Mouse (Mus musculus): ENCODE measurements around the gene Lsamp.
"Not testable (repeated sequence)": the region's sequence is repeated elsewhere in the genome, so short reads cannot be mapped to it uniquely, and the experiment has no call there.

Gene Lsamp

DNA sequence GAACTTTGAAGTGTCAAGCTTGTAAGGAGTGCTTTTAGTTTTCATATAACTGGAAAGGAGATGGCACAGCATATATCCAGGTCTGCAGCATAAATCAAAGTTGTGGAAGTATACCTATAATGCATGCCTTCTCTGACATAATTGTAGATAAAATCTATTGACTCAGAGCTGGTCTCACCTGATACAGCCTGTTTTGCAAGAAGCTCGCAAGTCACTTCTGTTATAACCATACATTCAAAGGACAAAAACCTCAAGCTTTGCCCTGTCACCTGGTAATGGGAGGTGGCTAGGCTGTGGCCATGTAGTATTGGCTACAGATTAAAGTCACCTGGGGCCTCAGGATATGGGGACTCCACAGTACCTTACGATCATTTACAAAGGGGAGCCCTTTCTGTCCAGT lies 507.4 kb downstream of the Lsamp start:
- no peak for DNase-seq (ENCODE audit: low spot score)

DNA sequence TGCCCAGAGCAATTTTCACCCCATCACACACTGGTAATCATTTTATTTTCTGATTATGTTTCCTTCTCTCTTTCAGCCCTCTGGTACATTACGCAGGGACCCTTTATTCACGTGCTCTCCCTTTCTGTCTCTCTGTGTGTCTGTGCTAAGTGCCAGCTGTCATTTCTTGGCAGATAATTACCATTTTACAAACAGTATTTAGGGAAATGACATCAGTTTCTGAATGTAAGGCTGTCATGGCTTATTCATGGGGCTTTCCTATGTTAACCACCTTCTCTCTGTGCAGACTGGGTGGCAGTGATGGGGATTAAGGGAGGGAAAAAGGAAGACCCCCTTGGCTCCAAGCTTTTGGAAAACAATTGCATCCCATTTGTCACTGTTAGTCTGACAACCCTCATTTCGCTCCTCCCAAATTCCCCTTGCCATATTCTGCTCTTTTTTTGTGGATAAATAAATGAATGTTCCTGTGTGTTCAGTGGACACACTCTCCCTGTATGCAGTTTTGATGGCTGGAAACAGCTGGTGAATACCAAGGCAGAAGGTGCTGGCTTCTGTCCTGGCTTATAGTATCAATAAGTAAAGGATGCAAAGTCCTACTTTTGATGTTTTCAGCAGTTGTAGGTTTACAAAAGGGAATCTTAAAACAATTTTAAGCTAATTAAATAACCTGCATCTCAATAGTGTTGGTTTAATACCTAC lies 520.2 kb downstream of the Lsamp start:
- DNase-seq (ENCODE audit: low spot score): no peak

DNA sequence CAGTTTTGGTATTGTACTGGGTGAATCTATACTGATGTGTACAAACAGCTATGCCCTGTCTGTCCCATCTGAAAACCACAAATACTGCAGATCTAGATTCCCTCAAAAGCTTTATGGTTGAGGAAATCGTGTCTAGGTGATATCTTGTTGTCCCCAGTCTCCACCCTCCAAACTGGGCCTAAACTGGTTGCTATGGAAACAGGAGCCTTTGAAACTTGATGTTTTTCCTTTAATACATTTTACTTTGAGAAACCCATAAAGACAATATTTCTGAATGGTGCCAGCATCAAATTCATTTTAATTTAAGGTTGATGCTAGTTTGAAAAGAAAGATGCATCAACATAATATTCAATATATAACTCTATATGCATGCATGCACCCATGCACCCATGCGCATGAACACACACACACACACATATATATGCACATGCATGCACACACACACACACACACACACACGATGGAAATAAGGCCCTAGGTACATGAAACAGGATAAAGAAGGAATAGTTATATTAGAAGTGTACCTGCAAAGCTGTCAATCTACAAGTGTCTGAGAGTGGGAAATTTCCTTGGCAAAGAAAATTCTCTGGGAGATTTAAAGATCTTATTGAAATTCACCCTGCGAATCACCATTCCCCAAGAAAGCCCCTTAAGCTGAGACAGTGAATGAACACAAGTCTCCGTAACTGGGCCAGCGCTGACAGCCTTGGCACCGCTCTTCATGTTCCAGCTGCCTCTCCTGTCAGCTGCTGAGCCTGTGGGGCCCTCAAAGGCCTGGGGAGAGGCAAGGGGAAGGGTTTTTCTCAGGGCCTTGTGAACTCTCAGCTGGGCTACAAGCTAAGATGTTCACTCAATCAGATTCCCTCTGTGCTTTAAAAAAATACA lies 525.2 kb downstream of the Lsamp start:
- DNase-seq (ENCODE audit: low spot score): no peak

DNA sequence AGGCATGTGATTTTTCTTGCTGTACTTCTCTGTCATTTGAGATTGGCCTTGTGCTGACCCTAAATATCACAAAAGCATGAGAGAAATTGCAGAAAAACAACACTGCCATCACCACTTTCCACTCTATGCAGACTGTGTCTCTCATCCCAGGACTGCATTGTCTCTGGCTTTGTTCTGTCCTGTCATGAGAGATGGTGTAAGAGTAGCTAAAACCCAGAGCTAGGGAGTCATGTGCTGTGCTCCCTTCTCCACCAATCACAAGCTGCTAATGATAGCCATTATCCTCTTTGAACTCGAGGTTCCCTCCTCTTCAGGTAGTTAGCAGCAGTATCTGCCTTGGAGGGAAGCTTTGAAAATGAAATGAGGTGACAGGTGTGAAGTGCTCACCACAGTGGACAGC lies 552.6 kb downstream of the Lsamp start:
- DNase-seq (ENCODE audit: low spot score): no peak

DNA sequence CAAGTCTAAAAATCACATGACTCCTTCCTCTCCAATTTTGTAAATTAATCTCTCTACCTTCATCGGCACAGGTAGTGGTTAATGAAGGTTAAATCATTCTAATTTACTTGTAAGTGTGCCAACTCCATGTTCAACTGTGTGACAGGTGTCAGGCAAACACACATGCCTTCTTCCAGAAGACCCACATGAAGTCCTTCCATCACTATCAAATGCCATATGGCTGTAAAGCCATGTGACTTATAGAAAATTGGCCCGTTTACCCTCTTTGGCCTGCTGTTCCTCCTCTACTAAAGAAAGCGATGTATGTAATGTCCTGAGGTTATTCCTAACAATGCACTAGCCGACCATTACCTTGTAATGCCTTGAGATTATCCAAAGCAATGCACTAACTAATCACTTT lies 565.5 kb downstream of the Lsamp start:
- no peak for DNase-seq (ENCODE audit: low spot score)

DNA sequence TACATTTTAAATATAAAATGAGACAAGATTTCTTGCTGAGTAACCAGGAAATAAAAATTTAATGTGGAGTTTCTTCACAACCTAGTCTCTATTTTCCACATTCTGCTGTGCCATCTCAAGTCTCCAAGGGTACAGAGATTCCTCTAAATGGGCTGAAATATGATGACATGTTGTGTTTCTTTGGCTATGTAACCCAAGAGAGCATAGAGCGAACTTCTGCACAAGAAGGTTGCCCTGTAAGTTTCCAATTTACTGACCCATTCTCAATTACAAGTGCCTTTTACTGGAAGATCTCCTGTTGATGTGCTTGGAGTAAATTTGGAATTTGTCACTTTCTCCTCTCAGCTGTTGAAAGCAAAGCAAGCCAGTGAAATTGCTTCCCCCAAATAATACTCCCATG lies 571.4 kb downstream of the Lsamp start:
- no peak for DNase-seq (ENCODE audit: low spot score)

DNA sequence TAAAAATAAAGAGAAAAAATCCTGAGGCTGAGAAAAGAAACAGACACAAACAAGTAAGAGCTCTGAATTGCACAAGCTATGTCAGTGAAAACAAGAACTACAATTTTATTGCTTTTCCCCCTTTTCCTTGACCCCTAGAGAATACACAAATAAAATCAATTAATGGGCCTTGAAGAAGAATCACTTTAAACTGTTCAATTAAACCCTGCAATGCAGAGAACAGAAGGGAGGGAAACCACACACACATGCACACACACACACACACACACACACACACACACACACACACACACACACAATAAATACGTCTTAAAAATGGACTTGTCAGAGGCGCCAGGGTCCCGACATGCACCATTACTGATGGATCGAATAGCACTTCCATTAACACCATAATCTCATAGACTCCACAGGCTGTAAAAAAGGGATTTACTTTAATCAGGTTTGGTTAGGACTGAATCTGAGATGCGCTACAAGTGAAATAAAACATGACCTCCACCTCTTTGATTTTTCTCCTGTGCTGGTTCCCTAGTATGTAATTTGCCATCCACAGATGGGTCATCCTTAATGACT lies 573.6 kb downstream of the Lsamp start:
- no peak for DNase-seq (ENCODE audit: low spot score)

DNA sequence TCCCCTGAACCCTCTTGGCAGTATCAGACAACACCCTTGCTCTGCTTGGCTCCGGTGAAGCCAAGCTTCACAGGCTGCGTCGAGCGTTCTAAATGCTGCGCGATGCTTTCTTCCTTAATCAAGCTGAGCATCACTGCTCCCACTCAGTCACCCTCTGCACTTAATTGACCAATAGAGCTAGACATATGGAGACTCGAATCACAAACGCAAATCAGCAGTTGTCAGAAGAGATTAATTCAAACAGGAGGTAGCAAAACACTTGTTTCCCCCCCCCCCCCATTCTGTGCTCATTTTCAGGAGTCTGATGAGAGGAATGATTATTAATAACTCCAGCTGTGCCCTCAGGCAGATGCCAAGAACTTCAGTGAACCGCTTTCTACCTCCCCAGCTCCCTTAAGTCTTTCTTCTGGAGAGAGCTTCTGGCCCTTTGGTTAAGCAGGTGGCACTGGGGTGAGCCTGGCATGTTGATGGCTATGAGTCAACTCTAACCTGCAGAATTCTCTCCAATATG lies 583.3 kb downstream of the Lsamp start:
- DNase-seq (ENCODE audit: low spot score): no peak

DNA sequence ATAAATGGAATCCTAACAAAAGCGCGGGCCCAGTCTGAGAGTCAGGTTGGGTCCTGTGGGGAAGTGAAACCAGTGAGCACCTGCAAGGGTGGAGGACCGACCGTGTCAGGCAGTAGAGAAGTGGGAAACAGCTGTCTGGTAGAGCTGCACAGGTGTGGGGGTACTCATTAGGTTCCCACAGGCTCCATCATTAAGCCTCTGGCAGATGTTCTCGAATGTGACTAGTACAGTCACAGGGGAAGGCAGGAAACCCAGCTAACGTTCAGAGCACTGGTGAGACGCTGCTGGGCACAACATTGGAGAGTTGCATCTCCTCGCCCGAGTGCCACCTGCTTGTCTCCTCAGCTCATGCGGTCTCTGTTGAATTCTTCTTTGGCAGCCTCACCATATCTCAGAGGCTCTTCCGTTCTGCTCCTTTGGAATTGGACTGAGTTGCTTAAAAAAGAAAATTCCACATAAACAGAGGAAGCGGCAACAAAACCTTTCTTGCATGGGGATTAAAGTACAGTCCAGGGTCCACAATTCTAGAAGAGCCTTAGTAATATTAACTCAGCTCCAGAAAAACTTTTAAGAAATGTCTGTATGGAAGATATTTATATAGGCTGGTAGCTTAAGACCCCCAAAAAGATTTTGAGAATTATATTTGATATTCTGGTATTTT lies 588.1 kb downstream of the Lsamp start:
- no peak for DNase-seq (ENCODE audit: low spot score)

DNA sequence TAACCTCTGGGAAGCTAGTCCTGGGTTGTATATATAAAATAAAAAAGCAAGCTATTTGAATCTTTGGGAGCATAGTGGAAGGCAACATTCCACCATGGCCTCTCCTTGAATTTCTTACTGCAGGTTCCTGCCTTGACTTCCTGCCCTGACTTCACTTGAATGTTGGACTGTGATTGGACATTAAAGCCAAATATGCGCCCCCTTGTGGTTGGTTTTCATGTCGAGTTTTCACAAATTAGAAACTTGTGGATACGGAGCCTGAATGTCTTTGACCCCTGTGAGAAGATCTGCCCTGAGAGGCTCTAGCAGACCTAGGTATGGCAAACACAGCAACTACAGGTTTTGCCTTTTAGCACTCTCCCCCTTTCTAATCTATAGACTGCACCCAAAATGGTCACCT lies 597.9 kb downstream of the Lsamp start:
- no peak for DNase-seq (ENCODE audit: low spot score)

DNA sequence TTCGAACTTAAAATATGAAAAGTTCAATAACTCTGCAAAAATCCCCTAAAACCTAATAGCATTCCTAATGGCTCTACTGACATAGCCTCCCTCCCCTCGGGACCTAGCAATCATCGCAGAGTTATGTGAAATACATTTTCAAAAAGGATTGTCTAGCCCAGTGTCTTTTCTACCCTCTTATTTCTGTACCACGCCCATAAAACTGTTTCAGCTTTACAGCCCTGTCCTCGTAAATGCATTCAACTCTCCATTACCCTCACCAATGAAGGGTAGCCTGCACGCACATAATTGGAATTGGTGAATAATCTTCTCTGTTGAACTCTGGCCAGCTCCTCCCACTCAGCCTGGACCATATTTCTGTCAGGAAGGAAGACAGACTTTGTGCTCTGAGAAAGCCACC lies 609.0 kb downstream of the Lsamp start:
- DNase-seq (ENCODE audit: low spot score): no peak

DNA sequence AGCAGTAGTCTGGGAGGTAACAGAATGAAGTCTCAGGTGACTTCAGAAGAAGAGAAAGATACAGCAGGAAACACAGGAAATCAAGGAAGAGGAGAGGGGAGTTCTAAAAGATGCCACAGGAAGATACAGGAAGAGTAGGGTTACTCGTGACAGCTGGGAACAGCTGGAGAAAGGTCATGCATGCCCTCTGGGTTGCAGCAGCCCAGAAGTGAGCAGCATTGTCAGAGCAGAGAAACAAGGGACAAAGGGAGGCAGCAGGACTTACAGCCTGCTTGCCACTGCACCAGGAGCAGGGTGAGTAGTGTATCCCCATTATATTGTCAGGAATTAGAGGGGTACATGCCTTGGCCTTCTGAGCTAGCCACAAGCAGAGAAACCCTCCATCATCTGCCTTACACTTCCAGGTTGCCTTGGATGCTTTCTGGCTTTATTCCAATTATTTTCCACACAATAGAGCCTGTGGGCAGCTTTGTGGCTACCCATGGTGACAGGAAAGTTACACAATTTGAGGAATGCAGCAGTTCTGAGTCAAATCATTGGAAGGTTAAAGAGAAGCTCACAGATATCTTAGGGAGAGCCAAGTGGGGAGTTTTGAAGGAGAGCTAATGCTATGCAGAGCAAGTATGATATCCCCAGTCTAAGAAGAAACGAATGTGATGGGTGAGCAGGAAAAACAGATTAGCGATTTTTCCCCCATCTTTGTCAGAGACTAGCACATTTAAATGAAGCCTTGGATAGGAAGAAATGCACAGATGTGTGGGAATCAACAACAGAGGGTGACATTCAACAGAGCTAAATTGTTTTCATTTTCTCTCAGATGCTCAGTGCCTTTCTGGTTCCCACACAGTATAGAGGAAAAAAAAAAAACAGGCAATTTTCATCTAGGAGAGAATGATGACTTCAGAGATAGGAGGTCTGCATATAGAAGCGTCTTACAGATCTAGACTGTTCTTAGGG lies 617.5 kb downstream of the Lsamp start:
- DNase-seq (ENCODE audit: low spot score): no peak

DNA sequence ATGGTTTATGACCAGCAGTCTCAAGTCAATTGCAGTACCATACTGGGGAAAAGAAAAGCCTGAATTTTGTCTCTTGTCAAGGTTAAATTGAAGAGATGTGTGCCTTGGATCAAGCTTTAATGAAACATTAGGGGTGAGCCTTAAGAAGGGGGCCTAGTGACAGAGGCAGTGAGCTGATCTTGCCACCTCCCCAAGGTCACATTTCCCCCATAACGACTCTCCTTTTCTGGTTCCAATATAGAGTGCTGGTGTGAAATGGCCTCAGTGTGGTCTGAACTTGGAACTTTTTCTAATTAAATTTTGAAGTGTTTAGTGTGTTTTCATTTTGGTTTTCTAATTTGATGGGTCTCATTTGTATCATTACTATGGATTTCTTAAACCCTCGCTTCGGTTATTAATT lies 623.3 kb downstream of the Lsamp start:
- DNase-seq (ENCODE audit: low spot score): no peak

DNA sequence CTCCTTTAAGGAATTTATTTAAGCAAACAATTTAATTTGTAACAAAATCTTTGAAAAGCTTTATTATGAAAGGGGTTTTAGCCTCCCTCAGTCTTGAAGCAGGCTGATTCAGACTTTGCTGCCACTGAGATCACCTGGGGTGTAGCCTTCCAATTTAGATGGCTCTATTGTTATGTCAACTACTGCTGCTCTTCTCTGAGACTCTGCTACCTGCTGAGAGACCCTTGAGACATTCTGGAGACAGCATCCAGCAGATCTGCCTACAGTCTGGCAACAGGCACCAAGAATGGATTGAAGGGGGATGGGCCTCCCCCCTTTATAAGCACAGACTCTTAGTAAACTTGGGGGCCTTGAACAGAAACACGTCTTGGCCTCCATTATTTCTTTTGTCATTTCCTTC lies 632.5 kb downstream of the Lsamp start:
- not testable (repeated sequence) for DNase-seq (ENCODE audit: low spot score)

DNA sequence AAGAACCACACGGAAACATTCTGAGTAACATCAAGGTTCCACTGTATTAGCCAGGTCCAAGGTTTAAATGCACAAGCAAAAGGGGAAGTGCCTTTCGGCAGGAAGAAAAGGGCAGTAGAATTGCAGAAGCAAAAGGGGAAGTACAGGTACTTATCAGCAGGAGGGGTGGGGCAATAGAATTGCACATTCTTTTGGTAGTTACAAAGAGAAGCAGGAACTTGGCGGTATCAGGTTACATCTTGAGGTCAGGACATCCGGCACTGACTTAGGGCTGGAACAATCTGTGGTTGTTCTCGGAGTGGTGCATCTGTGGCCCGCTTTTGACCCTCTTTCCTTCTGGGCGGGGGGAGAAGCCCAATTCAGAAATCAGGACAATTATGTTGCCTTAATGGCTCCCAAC lies 636.9 kb downstream of the Lsamp start:
- DNase-seq (ENCODE audit: low spot score): not testable (repeated sequence)

DNA sequence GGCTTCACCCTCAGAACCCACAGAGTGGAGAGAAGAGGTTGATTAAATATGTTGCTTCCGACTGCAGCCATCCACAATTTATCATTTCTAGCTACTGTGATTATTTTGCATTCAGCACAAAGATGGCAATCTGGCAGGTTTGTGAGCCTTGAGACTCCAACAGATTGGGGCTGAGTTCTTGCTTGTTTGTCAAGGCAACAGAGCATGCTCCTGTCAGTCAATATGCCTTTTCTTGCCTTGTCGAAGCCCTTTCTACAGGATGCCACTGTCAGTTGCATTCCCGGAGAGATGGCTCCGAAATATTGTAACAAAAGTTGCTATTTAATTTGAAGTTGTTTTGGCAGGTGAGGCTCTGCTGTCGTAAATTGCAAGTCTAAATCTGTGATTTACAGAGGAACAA lies 643.0 kb downstream of the Lsamp start:
- no peak for DNase-seq (ENCODE audit: low spot score)

DNA sequence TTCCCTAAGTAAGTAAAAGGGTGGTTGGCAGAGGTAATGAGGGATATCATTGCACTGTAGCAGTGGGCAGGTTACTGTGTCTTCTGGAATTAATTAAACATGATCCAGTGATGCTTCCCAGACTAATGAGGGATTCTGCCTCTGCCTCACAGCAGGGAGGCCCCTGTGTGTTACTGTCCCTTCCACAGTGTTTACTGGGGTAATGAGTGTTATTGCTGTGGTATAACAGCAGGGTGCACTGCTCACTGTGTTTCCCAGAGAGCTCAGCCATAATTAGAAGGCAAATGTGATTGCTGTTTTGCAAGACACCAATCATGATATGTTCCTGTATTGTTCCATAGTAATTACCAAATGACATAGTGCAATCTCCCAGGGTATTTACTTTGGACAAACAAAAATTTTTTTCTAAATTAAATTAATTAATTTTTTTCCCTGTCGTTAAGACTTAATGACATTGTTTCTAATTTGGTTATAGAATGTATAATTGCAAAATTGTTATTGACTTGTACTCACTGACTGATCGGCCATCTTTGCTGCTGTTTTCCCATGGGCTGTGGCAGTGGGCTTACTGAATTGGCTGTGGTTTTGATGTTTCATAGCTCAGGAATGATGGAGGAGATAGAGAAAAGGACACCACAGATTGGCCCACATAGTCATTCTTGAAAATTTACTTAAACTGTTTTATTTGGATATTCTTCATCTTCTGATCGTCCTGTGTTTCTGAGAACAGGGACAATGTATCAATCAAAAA lies 655.6 kb downstream of the Lsamp start:
- no peak for DNase-seq (ENCODE audit: low spot score)

DNA sequence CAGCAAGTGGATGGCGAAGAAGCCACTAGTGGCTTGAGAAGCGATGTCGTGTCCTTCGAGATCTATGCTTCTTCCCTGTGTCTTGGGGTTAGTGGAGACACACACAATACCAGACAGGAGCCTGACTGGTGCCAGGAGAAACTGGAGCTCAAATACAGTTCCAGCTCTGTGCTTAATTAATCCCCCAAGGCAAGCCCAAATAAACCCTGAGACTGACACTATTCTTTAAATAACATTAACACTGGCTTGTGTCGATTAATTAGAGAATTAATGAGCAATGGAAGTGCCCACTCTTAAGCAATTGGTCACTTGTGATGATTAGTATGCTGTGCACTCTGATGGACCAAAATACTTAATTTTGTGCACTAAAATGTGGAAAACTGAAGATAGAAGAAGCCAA lies 668.6 kb downstream of the Lsamp start:
- DNase-seq (ENCODE audit: low spot score): no peak

DNA sequence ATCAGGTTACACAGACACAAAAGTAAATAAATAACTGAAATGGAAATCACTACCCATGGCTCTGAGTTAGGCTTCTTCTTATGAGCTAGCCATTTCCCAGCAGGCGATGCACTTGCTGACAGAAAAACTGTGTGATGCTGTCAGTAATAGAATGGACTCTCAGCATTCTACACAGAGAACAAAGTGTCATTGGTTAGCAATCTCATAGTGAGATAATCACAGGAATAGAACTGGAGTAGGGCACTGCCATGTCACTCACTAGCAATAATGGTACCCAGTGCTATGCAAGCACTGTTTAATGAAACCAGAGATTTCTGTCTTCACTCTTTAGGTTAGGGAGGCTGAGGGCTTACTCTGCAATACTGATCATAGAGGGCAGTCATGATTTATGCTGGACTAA lies 669.3 kb downstream of the Lsamp start:
- no peak for DNase-seq (ENCODE audit: low spot score)

DNA sequence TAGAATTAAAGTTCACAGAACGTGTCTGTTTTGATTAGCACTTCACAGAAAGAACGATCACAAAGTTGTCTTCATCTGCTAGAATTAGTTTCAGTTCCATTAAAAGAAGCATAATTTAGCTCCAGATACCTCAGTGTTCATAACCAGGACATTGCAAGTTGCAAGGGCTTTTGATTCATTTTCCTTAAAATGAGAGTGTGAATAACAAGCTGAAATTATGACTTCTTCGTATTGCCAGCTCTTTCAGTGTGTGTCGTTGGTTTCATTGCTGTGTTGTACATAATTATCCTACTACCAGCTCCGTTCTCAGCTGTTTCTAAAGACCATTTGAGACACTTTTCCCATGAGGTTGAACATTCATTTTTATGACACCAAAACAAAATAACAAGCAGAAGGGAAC lies 672.2 kb downstream of the Lsamp start:
- DNase-seq (ENCODE audit: low spot score): no peak

DNA sequence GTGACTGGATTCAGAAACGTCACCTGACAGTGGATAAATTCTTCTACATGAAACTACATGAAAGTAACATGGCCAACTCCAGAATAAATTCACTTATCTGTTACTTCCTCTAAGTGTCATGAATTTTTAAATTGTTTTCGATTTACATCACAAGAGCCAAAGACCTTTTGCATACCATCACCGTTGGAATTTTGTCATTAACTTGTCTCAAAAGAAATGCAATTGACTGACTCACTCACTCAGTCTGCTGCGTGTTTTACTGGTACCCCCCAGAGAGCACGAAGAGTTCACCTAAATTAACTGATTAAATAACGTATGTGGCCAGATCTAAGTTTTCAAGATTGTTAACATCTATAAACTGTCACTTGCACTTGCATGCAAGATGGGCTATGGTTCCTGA lies 672.7 kb downstream of the Lsamp start:
- no peak for DNase-seq (ENCODE audit: low spot score)
